Mouse (Mus musculus): ENCODE data around the gene Fhdc1. TPM values are rescaled to one million over a fixed set of nuclear protein-coding genes. Genes with fewer than 3 reads are reported as not detected.

Fhdc1 gene
- polyA plus RNA-seq, 1 experiment from 2014 or later: 20.0 TPM

GRCm38 (mm10) chr3:84405523-84405922, 74.7 kb downstream of the Fhdc1 start:
- peaks cover 13% of the 10 kb centered on the region for H3K4me1 ChIP-seq (ENCODE audit: control insufficient read depth, insufficient read depth, low read length)
- no peaks in the 10 kb centered on the region for H3K27me3 ChIP-seq (ENCODE audit: control insufficient read depth, insufficient read depth, low read length)
- no peaks in the 10 kb centered on the region for H3K36me3 ChIP-seq (ENCODE audit: control insufficient read depth, insufficient read depth, low read length)
- no peak overlapping the region for H3K9ac ChIP-seq (ENCODE audit: low read length)
- H3K4me3 ChIP-seq (replicated peaks; ENCODE audit: low read length): no peak overlapping the region
- 54% methylated on average over 4 of the region's 4 CpGs for WGBS
- H3K9me3 ChIP-seq (replicated peaks; ENCODE audit: control insufficient read depth, low read length): no peaks in the 10 kb centered on the region
- ATAC-seq (ENCODE audit: insufficient read depth, low FRiP score): no peak
- H3K4me2 ChIP-seq (ENCODE audit: low read depth, low read length): no peak overlapping the region
- H3K27ac ChIP-seq (ENCODE audit: low read length): no peak overlapping the region

GRCm38 (mm10) chr3:84403389-84403788, 76.8 kb downstream of the Fhdc1 start:
- H3K4me2 ChIP-seq (ENCODE audit: low read depth, low read length): no peak overlapping the region
- H3K4me3 ChIP-seq (replicated peaks; ENCODE audit: low read length): no peak overlapping the region
- H3K9ac ChIP-seq (ENCODE audit: low read length): no peak overlapping the region
- peaks cover 2% of the 10 kb centered on the region; the same call in 1 of the 2 replicates for H3K4me1 ChIP-seq (ENCODE audit: control insufficient read depth, insufficient read depth, low read length)
- no peak overlapping the region for H3K27ac ChIP-seq (ENCODE audit: low read length)
- ATAC-seq (ENCODE audit: insufficient read depth, low FRiP score): no peak
- 43% methylated on average over 5 of the region's 5 CpGs for WGBS
- no peaks in the 10 kb centered on the region for H3K36me3 ChIP-seq (ENCODE audit: control insufficient read depth, insufficient read depth, low read length)
- H3K9me3 ChIP-seq (replicated peaks; ENCODE audit: control insufficient read depth, low read length): no peaks in the 10 kb centered on the region
- no peaks in the 10 kb centered on the region for H3K27me3 ChIP-seq (ENCODE audit: control insufficient read depth, insufficient read depth, low read length)

GRCm38 (mm10) chr3:84402716-84403115, 77.5 kb downstream of the Fhdc1 start:
- H3K27ac ChIP-seq (ENCODE audit: low read length): no peak overlapping the region
- H3K4me2 ChIP-seq (ENCODE audit: low read depth, low read length): no peak overlapping the region
- H3K27me3 ChIP-seq (ENCODE audit: control insufficient read depth, insufficient read depth, low read length): no peaks in the 10 kb centered on the region
- no peaks in the 10 kb centered on the region for H3K36me3 ChIP-seq (ENCODE audit: control insufficient read depth, insufficient read depth, low read length)
- H3K4me1 ChIP-seq (ENCODE audit: control insufficient read depth, insufficient read depth, low read length): no peaks in the 10 kb centered on the region
- no peak overlapping the region for H3K4me3 ChIP-seq (replicated peaks; ENCODE audit: low read length)
- WGBS: 51% methylated on average over 2 of the region's 2 CpGs
- H3K9me3 ChIP-seq (replicated peaks; ENCODE audit: control insufficient read depth, low read length): no peaks in the 10 kb centered on the region
- ATAC-seq (ENCODE audit: insufficient read depth, low FRiP score): no peak
- no peak overlapping the region for H3K9ac ChIP-seq (ENCODE audit: low read length)

- Histone ChIP-seq H3K9ac (ENCODE audit: low read length) (no peak overlapping the region), H3K27me3 (ENCODE audit: control insufficient read depth, insufficient read depth, low read length) (no peaks in the 10 kb centered on the region), H3K27ac (ENCODE audit: low read length) (no peak overlapping the region), H3K9me3 (replicated peaks; ENCODE audit: control insufficient read depth, low read length) (no peaks in the 10 kb centered on the region), H3K4me2 (ENCODE audit: low read depth, low read length) (no peak overlapping the region), H3K36me3 (ENCODE audit: control insufficient read depth, insufficient read depth, low read length) (no peaks in the 10 kb centered on the region), H3K4me1 (ENCODE audit: control insufficient read depth, insufficient read depth, low read length) (no peaks in the 10 kb centered on the region), H3K4me3 (replicated peaks; ENCODE audit: low read length) (no peak overlapping the region)
- no peak for ATAC-seq (ENCODE audit: insufficient read depth, low FRiP score)
- 64% methylated on average over 4 of the region's 4 CpGs for WGBS
These were observed 82.3 kb downstream of the Fhdc1 start for GRCm38 (mm10) chr3:84397976-84398375.

GRCm38 (mm10) chr3:84396240-84396639, 84.0 kb downstream of the Fhdc1 start:
- H3K4me2 ChIP-seq (ENCODE audit: low read depth, low read length): no peak overlapping the region
- no peak overlapping the region for H3K9ac ChIP-seq (ENCODE audit: low read length)
- H3K4me1 ChIP-seq (ENCODE audit: control insufficient read depth, insufficient read depth, low read length): no peaks in the 10 kb centered on the region
- H3K4me3 ChIP-seq (replicated peaks; ENCODE audit: low read length): no peak overlapping the region
- H3K9me3 ChIP-seq (replicated peaks; ENCODE audit: control insufficient read depth, low read length): no peaks in the 10 kb centered on the region
- no peak overlapping the region for H3K27ac ChIP-seq (ENCODE audit: low read length)
- ATAC-seq (ENCODE audit: insufficient read depth, low FRiP score): no peak
- no peaks in the 10 kb centered on the region for H3K36me3 ChIP-seq (ENCODE audit: control insufficient read depth, insufficient read depth, low read length)
- 78% methylated on average over 2 of the region's 2 CpGs for WGBS
- no peaks in the 10 kb centered on the region for H3K27me3 ChIP-seq (ENCODE audit: control insufficient read depth, insufficient read depth, low read length)

GRCm38 (mm10) chr3:84395840-84396239, 84.4 kb downstream of the Fhdc1 start:
- Histone ChIP-seq H3K27ac (ENCODE audit: low read length) (no peak overlapping the region), H3K9me3 (replicated peaks; ENCODE audit: control insufficient read depth, low read length) (no peaks in the 10 kb centered on the region), H3K4me1 (ENCODE audit: control insufficient read depth, insufficient read depth, low read length) (no peaks in the 10 kb centered on the region), H3K27me3 (ENCODE audit: control insufficient read depth, insufficient read depth, low read length) (no peaks in the 10 kb centered on the region), H3K9ac (ENCODE audit: low read length) (no peak overlapping the region), H3K4me3 (replicated peaks; ENCODE audit: low read length) (no peak overlapping the region), H3K36me3 (ENCODE audit: control insufficient read depth, insufficient read depth, low read length) (no peaks in the 10 kb centered on the region), H3K4me2 (ENCODE audit: low read depth, low read length) (no peak overlapping the region)
- ATAC-seq (ENCODE audit: insufficient read depth, low FRiP score): no peak

GRCm38 (mm10) chr3:84394841-84395447, 85.3 kb downstream of the Fhdc1 start:
- H3K4me2 ChIP-seq (ENCODE audit: low read depth, low read length): no peak overlapping the region
- no peak overlapping the region for H3K4me3 ChIP-seq (replicated peaks; ENCODE audit: low read length)
- no peaks in the 10 kb centered on the region for H3K9me3 ChIP-seq (replicated peaks; ENCODE audit: control insufficient read depth, low read length)
- no peaks in the 10 kb centered on the region for H3K4me1 ChIP-seq (ENCODE audit: control insufficient read depth, insufficient read depth, low read length)
- H3K27ac ChIP-seq (ENCODE audit: low read length): no peak overlapping the region
- 77% methylated on average over 8 of the region's 8 CpGs for WGBS
- H3K27me3 ChIP-seq (ENCODE audit: control insufficient read depth, insufficient read depth, low read length): no peaks in the 10 kb centered on the region
- H3K9ac ChIP-seq (ENCODE audit: low read length): no peak overlapping the region
- H3K36me3 ChIP-seq (ENCODE audit: control insufficient read depth, insufficient read depth, low read length): no peaks in the 10 kb centered on the region
- no peak for ATAC-seq (ENCODE audit: insufficient read depth, low FRiP score)

Other genes starting within 250 kb of the Fhdc1 start
- gene Trim2, start 173.6 kb downstream of the Fhdc1 start, polyA plus RNA-seq (2015; fragmentation: Nextera tagmentation; extraction: Ambion mirVana): 33.4 and 39.9 TPM in 2 replicates
- gene Arfip1, start 102.2 kb upstream of the Fhdc1 start, polyA plus RNA-seq (2015; fragmentation: Nextera tagmentation; extraction: Ambion mirVana): 72.3 and 74.1 TPM in 2 replicates
- gene Tigd4, start 113.1 kb upstream of the Fhdc1 start, polyA plus RNA-seq (2015; fragmentation: Nextera tagmentation; extraction: Ambion mirVana): 0.21 and 0.31 TPM in 2 replicates
- gene Tmem154, start 185.8 kb upstream of the Fhdc1 start, polyA plus RNA-seq (2015; fragmentation: Nextera tagmentation; extraction: Ambion mirVana): 14.8 and 19.1 TPM in 2 replicates

Measured in stomach, embryonic 16.5 days (tissue).